Mouse (Mus musculus): ENCODE data around the gene Mageb18. TPM values are rescaled to one million over a fixed set of nuclear protein-coding genes. Genes with fewer than 3 reads are reported as not detected.

Gene Mageb18
- not detected for polyA plus RNA-seq (2014; fragmentation: Illumina TruSeq; extraction: RNeasy Lipid Tissue Mini Kit (QIAGEN cat#74804); ENCODE audit: low read depth, low replicate concordance)

DNA sequence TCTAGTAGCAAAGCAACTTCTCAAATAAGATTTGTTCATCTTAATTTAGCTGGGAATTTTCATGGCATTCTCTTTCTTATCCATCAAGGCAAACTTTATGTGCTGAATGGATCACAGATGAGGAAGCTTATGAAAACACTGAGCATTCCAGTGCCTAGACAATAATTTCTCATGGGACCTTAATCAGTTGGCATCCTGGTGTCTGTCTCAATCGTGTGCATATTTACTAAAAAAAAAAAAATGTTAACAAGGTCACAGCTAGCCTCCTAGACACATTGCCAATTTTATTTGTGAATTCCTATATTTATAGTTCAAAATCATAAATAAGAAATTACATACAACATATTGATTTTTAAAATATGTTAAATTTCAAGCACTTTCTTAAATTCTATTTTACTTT lies at the start of gene Mageb18:
TSS of gene Mageb18 (minus strand) at position 101 of the 400 bp plus-strand sequence.

DNA sequence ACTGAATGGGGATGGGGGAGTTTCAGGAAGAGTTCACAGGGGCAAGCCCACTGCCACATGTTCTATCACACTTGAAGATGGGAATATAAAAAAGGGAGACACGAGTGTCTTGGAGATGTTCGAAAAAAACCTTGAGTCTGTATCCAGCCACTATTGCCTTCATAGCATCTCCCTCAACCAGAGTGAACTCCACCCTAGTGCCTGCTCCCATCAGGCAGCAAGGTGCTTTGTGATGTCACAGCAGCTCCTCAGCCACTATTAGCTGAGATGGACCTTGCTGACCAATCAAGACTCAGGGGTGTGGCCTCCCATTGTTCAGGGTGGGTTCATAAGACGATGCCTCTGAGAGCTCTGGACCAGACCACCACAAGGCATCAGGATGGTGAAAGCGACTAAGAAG lies 109.7 kb downstream of the Mageb18 start, which contains the start of gene Gm5941:
TSS of gene Gm5941 (plus strand) at position 301 of the 400 bp plus-strand sequence.

Other genes with a start within 250 kb of the Mageb18 start
- not detected for gene Gm5941, start 109.6 kb downstream of the Mageb18 start, polyA plus RNA-seq (2014; fragmentation: Illumina TruSeq; extraction: RNeasy Lipid Tissue Mini Kit (QIAGEN cat#74804); ENCODE audit: low read depth, low replicate concordance)